Mouse (Mus musculus): ENCODE results near the gene Olfr1212.

DNA sequence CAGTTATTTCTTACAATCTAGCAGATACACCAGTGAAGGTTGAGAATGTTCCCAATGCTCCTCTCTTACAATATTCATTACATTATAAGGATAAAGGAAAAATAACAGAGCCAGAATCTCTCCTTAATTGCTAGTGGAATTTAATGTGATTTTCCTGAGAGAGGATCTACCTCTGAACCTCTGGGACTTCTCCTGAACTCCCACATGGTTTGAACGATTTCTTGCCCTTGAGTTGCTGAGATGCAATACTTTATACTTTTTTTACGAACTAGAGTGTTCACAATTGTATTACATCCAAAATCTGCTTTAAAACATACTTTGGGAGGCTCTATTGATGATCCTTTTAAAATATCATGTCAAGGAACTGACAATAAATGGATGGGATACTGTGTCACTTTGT is 53.1 kb downstream of the Olfr1212 start, which contains the start of gene Olfr1215:
- TF ChIP-seq GATA1 (IDR thresholded peaks at IDR 0.05; ENCODE audit: low read length) = no peak
- no peak for TF ChIP-seq TAL1 (IDR thresholded peaks at IDR 0.05; ENCODE audit: low read length)

Measured in erythroblast, embryonic 14.5 days (primary cell).